Mouse (Mus musculus): ENCODE measurements at regions not wholly inside any gene's neighbourhood (a gene's known extent, or its start where the extent isn't known, plus 50 kb on each side); places are given as distances from the start of the nearest gene placed in this dataset.

GRCm38 (mm10) chr4:124002760-124003159 lies 84.9 kb upstream of the 4930535I16Rik start:
- H3K27ac ChIP-seq (ENCODE audit: low read depth, low read length), result no peak overlapping the region
- ATAC-seq (replicated peaks; ENCODE audit: low FRiP score) (no peak), DNase-seq (ENCODE audit: low spot score) (no peak)
- no peak overlapping the region for H3K4me2 ChIP-seq
- no peaks in the 10 kb centered on the region for H3K27me3 ChIP-seq (replicated peaks; ENCODE audit: control insufficient read depth, insufficient read depth, low read length)
- 0 out of 2 replicates have a peak, but pooled peaks cover 2% of the 10 kb centered on the region for H3K4me1 ChIP-seq (replicated peaks; ENCODE audit: control insufficient read depth, insufficient read depth, low read length)
- H3K9ac ChIP-seq (ENCODE audit: low read depth, low read length), result no peak overlapping the region
- H3K36me3 ChIP-seq (ENCODE audit: control insufficient read depth, insufficient read depth, low read length), result no peaks in the 10 kb centered on the region
- no peak overlapping the region for H3K4me3 ChIP-seq (ENCODE audit: low read depth, low read length)
- H3K9me3 ChIP-seq (ENCODE audit: control insufficient read depth, low read length), result no peaks in the 10 kb centered on the region
- WGBS, result 32% methylated on average over 6 of the region's 6 CpGs

- Histone ChIP-seq H3K4me2 (no peak overlapping the region), H3K36me3 (ENCODE audit: control insufficient read depth, insufficient read depth, low read length) (no peaks in the 10 kb centered on the region), H3K4me1 (replicated peaks; ENCODE audit: control insufficient read depth, insufficient read depth, low read length) (0 out of 2 replicates have a peak, but pooled peaks cover 2% of the 10 kb centered on the region), H3K4me3 (ENCODE audit: low read depth, low read length) (no peak overlapping the region), H3K9me3 (ENCODE audit: control insufficient read depth, low read length) (no peaks in the 10 kb centered on the region), H3K27ac (ENCODE audit: low read depth, low read length) (no peak overlapping the region), H3K27me3 (replicated peaks; ENCODE audit: control insufficient read depth, insufficient read depth, low read length) (no peaks in the 10 kb centered on the region), H3K9ac (ENCODE audit: low read depth, low read length) (no peak overlapping the region)
- WGBS, result 46% methylated on average over 7 of the region's 7 CpGs
- ATAC-seq (replicated peaks; ENCODE audit: low FRiP score) (no peak), DNase-seq (ENCODE audit: low spot score) (no peak)
These were observed 84.3 kb upstream of the 4930535I16Rik start for GRCm38 (mm10) chr4:124002105-124002504.

GRCm38 (mm10) chr4:123995815-123996214 lies 78.0 kb upstream of the 4930535I16Rik start:
- H3K9ac ChIP-seq (ENCODE audit: low read depth, low read length), result no peak overlapping the region
- DNase-seq (ENCODE audit: low spot score) (no peak), ATAC-seq (replicated peaks; ENCODE audit: low FRiP score) (no peak)
- no peak overlapping the region for H3K4me2 ChIP-seq
- no peaks in the 10 kb centered on the region for H3K9me3 ChIP-seq (ENCODE audit: control insufficient read depth, low read length)
- peaks cover 13% of the 10 kb centered on the region for H3K27me3 ChIP-seq (replicated peaks; ENCODE audit: control insufficient read depth, insufficient read depth, low read length)
- H3K27ac ChIP-seq (ENCODE audit: low read depth, low read length), result no peak overlapping the region
- no peaks in the 10 kb centered on the region for H3K36me3 ChIP-seq (ENCODE audit: control insufficient read depth, insufficient read depth, low read length)
- H3K4me1 ChIP-seq (replicated peaks; ENCODE audit: control insufficient read depth, insufficient read depth, low read length), result no peaks in the 10 kb centered on the region
- H3K4me3 ChIP-seq (ENCODE audit: low read depth, low read length), result no peak overlapping the region
- WGBS, result 57% methylated on average over 8 of the region's 8 CpGs

GRCm38 (mm10) chr4:123991223-123991622 lies 73.4 kb upstream of the 4930535I16Rik start:
- H3K4me1 ChIP-seq (replicated peaks; ENCODE audit: control insufficient read depth, insufficient read depth, low read length), result no peaks in the 10 kb centered on the region
- H3K36me3 ChIP-seq (ENCODE audit: control insufficient read depth, insufficient read depth, low read length), result no peaks in the 10 kb centered on the region
- H3K27me3 ChIP-seq (replicated peaks; ENCODE audit: control insufficient read depth, insufficient read depth, low read length), result peaks cover 20% of the 10 kb centered on the region
- no peak overlapping the region for H3K27ac ChIP-seq (ENCODE audit: low read depth, low read length)
- no peak for DNase-seq (ENCODE audit: low spot score)
- peak overlapping the region; percentile 52 for H3K4me2 ChIP-seq
- H3K9me3 ChIP-seq (ENCODE audit: control insufficient read depth, low read length), result no peaks in the 10 kb centered on the region
- 13% methylated on average over 10 of the region's 10 CpGs for whole genome bisulfite sequencing
- H3K9ac ChIP-seq (ENCODE audit: low read depth, low read length), result no peak overlapping the region
- ATAC-seq (replicated peaks; ENCODE audit: low FRiP score), result no peak
- peak overlapping the region; percentile 20 for H3K4me3 ChIP-seq (ENCODE audit: low read depth, low read length)

GRCm38 (mm10) chr4:123990293-123991185 lies 72.7 kb upstream of the 4930535I16Rik start:
- peak overlapping the region; percentile 20 for H3K4me3 ChIP-seq (ENCODE audit: low read depth, low read length)
- ATAC-seq (replicated peaks; ENCODE audit: low FRiP score), result peak; percentile 53
- H3K9ac ChIP-seq (ENCODE audit: low read depth, low read length), result no peak overlapping the region
- H3K4me1 ChIP-seq (replicated peaks; ENCODE audit: control insufficient read depth, insufficient read depth, low read length), result no peaks in the 10 kb centered on the region
- peak; percentile 46 for DNase-seq (ENCODE audit: low spot score)
- H3K4me2 ChIP-seq, result peak overlapping the region; percentile 52
- H3K27me3 ChIP-seq (replicated peaks; ENCODE audit: control insufficient read depth, insufficient read depth, low read length), result peaks cover 20% of the 10 kb centered on the region
- H3K36me3 ChIP-seq (ENCODE audit: control insufficient read depth, insufficient read depth, low read length), result no peaks in the 10 kb centered on the region
- no peak overlapping the region for H3K27ac ChIP-seq (ENCODE audit: low read depth, low read length)
- H3K9me3 ChIP-seq (ENCODE audit: control insufficient read depth, low read length), result no peaks in the 10 kb centered on the region
- WGBS, result 3% methylated on average over 37 of the region's 37 CpGs
